ENCODE assay signal across 8 mouse cellular contexts in the genomic region with DNA sequence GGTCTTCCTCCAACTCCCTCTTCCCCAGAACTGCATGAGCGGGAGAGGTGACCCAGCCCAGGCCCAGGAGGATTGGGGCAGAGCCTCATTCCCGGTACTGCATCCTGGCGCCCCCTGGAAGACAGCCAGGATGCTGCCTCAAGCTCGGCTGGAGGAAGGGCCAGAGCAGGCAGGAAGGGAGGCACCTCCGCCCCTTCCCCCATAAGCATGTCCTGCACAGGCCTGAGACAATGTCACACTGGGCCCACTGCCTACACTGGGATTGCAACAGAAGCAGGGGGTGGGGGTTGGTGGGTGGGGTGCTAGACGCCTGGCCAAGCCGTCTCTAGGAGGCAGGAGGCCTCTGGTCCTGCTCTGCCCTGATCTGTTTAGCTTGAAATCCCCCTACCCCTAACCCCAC. TPM values are rescaled to one million over a fixed set of nuclear protein-coding genes. Genes with fewer than 3 reads are reported as not detected.
DNase-seq lines count a peak whose midpoint lies in the region; ATAC-seq and TF ChIP-seq lines count a peak whose summit lies in the region.

No protein-coding gene starts in this region.

- no peak overlapping the region for H3K4me2 ChIP-seq in intestine, embryonic 14.5 days (ENCODE audit: low read length)
- no peak overlapping the region for H3K4me2 ChIP-seq in lung, embryonic 14.5 days

- no peaks in the 10 kb centered on the region for H3K27me3 ChIP-seq in intestine, embryonic 14.5 days (replicated peaks; ENCODE audit: control insufficient read depth, insufficient read depth, low read length)
- no peaks in the 10 kb centered on the region for H3K27me3 ChIP-seq in lung, embryonic 14.5 days (ENCODE audit: insufficient read depth, low read length)

- H3K9ac ChIP-seq in intestine, embryonic 14.5 days (ENCODE audit: low read length) = no peak overlapping the region
- H3K9ac ChIP-seq in lung, embryonic 14.5 days = no peak overlapping the region

- intact Hi-C loops in left cerebral cortex, adult 2 months (cut with DNase I) = no loop called here
- intact Hi-C loops in left cerebral cortex, postnatal 4 days (cut with DNase I) = no loop called here
- intact Hi-C loops in gastrocnemius, postnatal 14 days (cut with DNase I; ENCODE audit: low total_unique reads) = no loop called here

- H3K4me3 ChIP-seq in left cerebral cortex, adult 2 months = no peak overlapping the region
- no peak overlapping the region for H3K4me3 ChIP-seq in intestine, embryonic 14.5 days (ENCODE audit: low read depth, low read length)
- no peak overlapping the region for H3K4me3 ChIP-seq in lung, embryonic 14.5 days (ENCODE audit: low read depth, low read length)

- H3K27ac ChIP-seq in left cerebral cortex, adult 2 months = peak overlapping the region; percentile 57; the same call in 1 of the 2 replicates
- H3K27ac ChIP-seq in intestine, embryonic 14.5 days (ENCODE audit: low read depth) = 0 out of 2 replicates have a peak overlapping the region, but pooled peaks have one; percentile 57
- peak overlapping the region; percentile 69 for H3K27ac ChIP-seq in lung, embryonic 14.5 days (ENCODE audit: low read depth)

- DNase-seq in left cerebral cortex, adult 2 months (ENCODE audit: extremely low spot score in 1 of 2, low spot score in 2 of 2) = no peak
- DNase-seq in left cerebral cortex, postnatal 4 days = no peak
- DNase-seq in gastrocnemius, postnatal 14 days = peak; percentile 81
- no peak for DNase-seq in intestine, embryonic 14.5 days (ENCODE audit: low spot score)
- peak; percentile 78 for DNase-seq in lung, embryonic 14.5 days
- DNase-seq in cerebellum, postnatal 25 days = no peak
- DNase-seq in yolk sac, embryonic 10.5 days (ENCODE audit: low spot score) = no peak
- DNase-seq in cerebellum, adult 11-12 months = no peak

- H3K36me3 ChIP-seq in intestine, embryonic 14.5 days (ENCODE audit: control insufficient read depth, insufficient read depth, low read length) = no peaks in the 10 kb centered on the region
- 0 out of 2 replicates have a peak, but pooled peaks cover 6% of the 10 kb centered on the region for H3K36me3 ChIP-seq in lung, embryonic 14.5 days (ENCODE audit: insufficient read depth)

- no peaks in the 10 kb centered on the region for H3K9me3 ChIP-seq in intestine, embryonic 14.5 days (ENCODE audit: control insufficient read depth, low read length)
- H3K9me3 ChIP-seq in lung, embryonic 14.5 days (ENCODE audit: low read depth, low read length) = no peaks in the 10 kb centered on the region

- peaks cover 24% of the 10 kb centered on the region for H3K4me1 ChIP-seq in intestine, embryonic 14.5 days (replicated peaks; ENCODE audit: control insufficient read depth, insufficient read depth, low read length)
- H3K4me1 ChIP-seq in lung, embryonic 14.5 days (ENCODE audit: insufficient read depth) = peaks cover 8% of the 10 kb centered on the region; the same call in 1 of the 2 replicates

- ATAC-seq in intestine, embryonic 14.5 days (replicated peaks; ENCODE audit: low FRiP score, low TSS enrichment, low read depth) = 0 out of 2 replicates have a peak, but pooled peaks have one; percentile 30
- ATAC-seq in lung, embryonic 14.5 days (ENCODE audit: insufficient read depth) = peak; percentile 81

- no peak for TF ChIP-seq CTCF in left cerebral cortex, adult 2 months (IDR thresholded peaks at IDR 0.05)
- peak; percentile 39 for TF ChIP-seq CTCF in lung, embryonic 14.5 days (IDR thresholded peaks at IDR 0.05; ENCODE audit: low read depth)

- 35% methylated on average over 7 of the region's 7 CpGs for WGBS in intestine, embryonic 14.5 days
- 23% methylated on average over 7 of the region's 7 CpGs for WGBS in lung, embryonic 14.5 days

RNA-seq across cellular contexts. Expression of a gene that starts 12.7 kb away (rescaled TPM):
- 1 to 10 TPM; 5.0 to 6.2 TPM for total RNA-seq in left cerebral cortex, adult 2 months (2021)
- total RNA-seq in left cerebral cortex, postnatal 4 days (2021) = 1 to 10 TPM; 7.3 to 7.7 TPM
- 1 to 10 TPM; 5.6 to 7.1 TPM for total RNA-seq in gastrocnemius, postnatal 14 days (2021)
- 18.4 and 19.1 TPM in 2 replicates for polyA plus RNA-seq in intestine, embryonic 14.5 days (2014; fragmentation: Nextera tagmentation; extraction: Ambion mirVana)
- polyA plus RNA-seq in lung, embryonic 14.5 days (2014; fragmentation: Nextera tagmentation; extraction: Ambion mirVana) = 28.7 and 34.3 TPM in 2 replicates

RNA-seq across cellular contexts. Expression of a gene that starts 16.9 kb away (rescaled TPM):
- 1 to 10 TPM; 4.8 TPM for total RNA-seq in left cerebral cortex, adult 2 months (2021)
- total RNA-seq in left cerebral cortex, postnatal 4 days (2021) = 1 to 10 TPM; 5.2 to 5.4 TPM
- total RNA-seq in gastrocnemius, postnatal 14 days (2021) = 1 to 10 TPM; 9.6 to 9.7 TPM
- polyA plus RNA-seq in intestine, embryonic 14.5 days (2014; fragmentation: Nextera tagmentation; extraction: Ambion mirVana) = 7.3 and 8.6 TPM in 2 replicates
- 7.8 and 8.5 TPM in 2 replicates for polyA plus RNA-seq in lung, embryonic 14.5 days (2014; fragmentation: Nextera tagmentation; extraction: Ambion mirVana)

RNA-seq across cellular contexts. Expression of a gene that starts 56.5 kb away (rescaled TPM):
- 10 to 100 TPM; 10.6 to 13.1 TPM for total RNA-seq in left cerebral cortex, adult 2 months (2021)
- total RNA-seq in left cerebral cortex, postnatal 4 days (2021) = 1 to 10 TPM; 8.3 to 9.1 TPM
- 10 to 100 TPM; 22.7 to 23.6 TPM for total RNA-seq in gastrocnemius, postnatal 14 days (2021)
- polyA plus RNA-seq in intestine, embryonic 14.5 days (2014; fragmentation: Nextera tagmentation; extraction: Ambion mirVana) = 44.9 and 45.7 TPM in 2 replicates
- 93.2 and 101 TPM in 2 replicates for polyA plus RNA-seq in lung, embryonic 14.5 days (2014; fragmentation: Nextera tagmentation; extraction: Ambion mirVana)

Comparison
In these comparisons a context has a peak if more than half of its experiments do, and no peak if none do; other contexts are left out.
1. DNase-seq: peak in gastrocnemius, postnatal 14 days (single experiment) and lung, embryonic 14.5 days (single experiment); none in left cerebral cortex, adult 2 months (0 of 2), left cerebral cortex, postnatal 4 days (single experiment), intestine, embryonic 14.5 days (single experiment), cerebellum, postnatal 25 days (0 of 2), yolk sac, embryonic 10.5 days (single experiment) and cerebellum, adult 11-12 months (single experiment).
2. Peak in every context shown above with its lines, with median percentiles within 50 percentile points of each other: H3K27ac ChIP-seq.